Mouse (Mus musculus) fat pad, adult 2 months (tissue): Measurements from ENCODE around the gene Cacfd1.
A peak's percentile ranks its signal among the peaks of the same experiment; 100 is the strongest.

Experiments used
- DNase-seq: peaks from one replicate; pipeline ENCODE4 v3.0.0-alpha.2; 2011; ENCODE audit warnings: low read depth, low spot score; ENCODE audit errors: extremely low read depth

The Cacfd1 gene

DNA sequence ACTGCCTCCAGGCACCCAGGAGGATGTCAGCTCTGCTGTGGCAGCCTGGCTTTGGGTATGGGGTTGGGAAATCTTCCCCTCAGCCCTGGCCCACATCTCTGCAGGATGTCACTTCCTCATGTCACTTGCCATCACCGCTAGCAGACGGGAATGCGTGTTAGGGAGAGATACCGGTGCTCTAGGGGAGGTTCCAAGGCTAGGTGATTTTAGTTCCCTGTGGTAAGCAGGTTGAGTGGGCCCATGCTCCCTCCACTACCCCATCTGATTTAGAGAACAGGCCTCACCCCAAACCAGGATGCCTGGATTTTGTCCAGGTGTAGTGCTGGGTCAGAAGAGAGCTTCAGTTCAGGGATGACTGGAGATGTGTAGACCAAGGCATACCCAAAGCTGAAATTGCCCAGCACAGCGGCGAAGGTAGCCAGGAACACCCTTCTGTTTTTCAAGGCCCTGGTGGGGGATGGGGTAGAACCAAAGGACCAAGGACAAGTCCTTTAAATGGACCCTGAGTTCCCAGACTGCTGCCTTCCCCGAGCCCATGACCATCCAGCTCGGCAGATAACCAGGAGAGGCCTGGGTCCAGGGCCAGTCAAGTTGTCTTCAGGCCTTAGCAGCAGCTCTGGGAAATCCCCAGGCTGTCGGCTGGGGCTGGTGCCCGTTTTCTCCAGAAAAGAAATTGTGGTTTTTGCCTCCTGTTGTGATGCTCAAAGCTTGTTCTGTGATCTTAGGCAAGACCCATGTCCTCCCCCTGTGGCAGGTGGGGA lies 17.3 kb downstream of the Cacfd1 start:
- DNase-seq, result no peak

DNA sequence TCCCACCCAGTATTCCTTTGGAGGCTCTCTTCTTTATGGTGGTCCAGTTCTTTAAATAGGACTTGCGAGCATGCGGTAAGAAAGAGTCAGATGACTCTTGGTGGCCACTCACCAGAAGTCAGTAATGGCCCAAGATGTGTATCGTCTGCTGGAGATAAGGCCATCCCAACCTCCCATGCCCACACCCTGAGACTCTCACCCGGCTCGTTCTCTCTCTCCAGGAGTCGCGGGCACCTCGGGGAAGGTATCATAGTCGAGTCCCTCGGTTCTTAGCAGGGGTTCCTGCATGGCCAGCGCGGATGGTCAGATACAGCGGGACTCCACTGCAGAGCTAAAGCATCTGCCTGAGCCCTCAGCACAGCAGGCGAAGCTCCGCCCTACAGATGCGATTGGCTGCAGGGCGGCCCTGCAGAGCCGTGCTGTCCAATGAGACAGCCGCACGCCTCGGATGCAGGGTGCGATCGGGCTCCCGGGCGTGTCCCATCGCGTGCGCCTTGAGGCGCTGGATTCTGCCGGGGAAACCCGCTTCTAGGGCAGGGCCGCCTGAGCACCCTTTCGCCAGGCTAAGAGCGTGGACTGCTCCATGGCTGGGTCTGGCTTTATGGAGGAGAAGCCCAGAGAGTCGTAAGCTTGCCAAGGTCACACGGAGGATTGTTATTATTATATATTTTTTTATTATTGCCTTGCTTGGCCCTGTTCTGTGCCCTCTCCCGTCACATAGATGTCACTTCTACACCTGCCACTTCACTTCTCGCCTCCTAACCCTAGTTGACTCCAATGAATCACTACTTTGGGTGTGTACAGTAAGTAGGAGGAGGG lies 18.1 kb downstream of the Cacfd1 start, which contains the start of gene Slc2a6:
Gene Slc2a6 (minus strand): TSS at position 381 of the 819 bp plus-strand sequence.
- DNase-seq, result no peak

DNA sequence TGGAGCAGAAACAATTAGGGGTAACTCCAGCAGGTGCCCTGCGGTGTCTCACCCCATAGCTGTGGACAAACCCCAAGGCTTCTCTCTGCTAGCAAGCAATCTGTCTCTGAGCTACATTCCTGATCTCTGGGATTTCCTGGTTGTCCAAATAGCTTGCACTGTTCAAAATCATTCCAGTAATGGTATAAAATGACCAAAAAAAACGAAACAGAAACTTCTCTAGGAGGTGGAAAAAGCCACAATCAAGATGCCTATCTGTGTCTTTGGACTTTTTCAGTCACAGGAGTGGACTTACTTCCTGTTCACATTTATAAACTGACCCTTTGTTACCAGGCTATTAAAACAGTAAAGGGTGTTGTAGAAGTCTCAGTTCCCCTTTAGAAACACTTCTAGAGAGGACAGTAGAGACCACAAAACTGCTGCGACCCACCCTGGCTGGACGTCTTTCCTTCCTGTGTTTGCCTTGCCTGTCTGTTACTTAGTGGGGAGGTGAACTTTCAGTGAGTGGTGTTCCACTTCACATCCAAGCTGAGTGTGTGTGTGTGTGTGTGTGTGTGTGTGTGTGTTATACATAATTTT lies 18.8 kb downstream of the Cacfd1 start:
- DNase-seq, result no peak

DNA sequence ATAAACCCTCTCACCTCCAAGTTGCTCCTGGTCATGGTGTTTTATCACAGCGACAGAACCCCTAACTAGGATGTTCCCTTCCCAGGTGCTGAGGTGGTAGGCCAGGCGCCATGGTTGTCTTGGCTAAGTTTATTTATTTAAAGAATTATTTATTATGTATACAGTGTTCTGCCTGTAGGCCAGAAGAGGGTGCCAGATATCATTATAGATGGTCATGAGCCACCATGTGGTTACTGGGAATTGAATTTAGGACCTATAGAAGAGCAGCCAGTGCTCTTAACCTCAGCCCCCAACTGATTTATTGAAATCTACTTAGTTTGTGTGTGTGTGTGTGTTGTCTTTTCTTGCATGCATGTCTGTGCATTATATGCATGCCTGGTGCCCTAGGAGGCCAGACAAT lies 22.6 kb downstream of the Cacfd1 start:
- DNase-seq, result no peak

DNA sequence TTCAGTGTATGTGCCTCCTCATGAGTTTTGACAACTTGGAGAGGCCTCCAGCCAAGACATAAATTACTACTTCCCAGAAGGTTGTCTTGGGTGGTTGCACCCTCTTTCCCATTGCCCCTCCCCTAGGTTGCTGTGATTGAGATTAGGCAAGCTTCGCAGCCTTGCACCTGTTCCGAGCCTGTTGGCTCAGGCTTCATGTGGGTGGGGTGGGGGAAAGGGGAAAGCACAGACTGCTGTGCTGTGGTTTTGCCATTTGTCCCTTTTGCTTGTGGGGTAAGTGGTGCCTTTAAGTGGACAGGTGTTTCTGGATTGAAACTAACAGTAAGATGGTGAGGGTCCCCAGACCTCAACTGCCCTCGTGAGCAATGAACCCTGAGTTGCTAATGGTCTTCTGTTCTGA lies 26.3 kb downstream of the Cacfd1 start:
- DNase-seq, result no peak

DNA sequence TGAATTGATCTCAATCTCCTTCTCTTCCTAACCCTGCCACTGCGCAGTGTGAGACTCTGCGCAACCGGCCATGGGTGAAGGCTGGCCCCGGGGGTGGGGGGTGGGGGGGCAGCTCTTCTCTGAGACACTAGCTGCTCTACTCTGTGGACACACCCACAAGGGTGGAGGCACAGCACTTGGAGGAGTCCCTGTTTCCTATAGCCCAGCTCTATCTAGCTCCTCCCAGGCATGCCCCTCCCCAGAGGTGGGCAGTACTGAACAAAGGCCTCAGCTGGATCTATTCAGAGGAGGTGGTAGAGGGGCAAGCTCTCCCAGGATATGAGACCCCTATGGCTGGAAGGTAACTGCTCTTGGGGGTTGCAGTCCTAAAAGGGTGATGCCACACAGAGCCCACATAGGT lies 27.3 kb downstream of the Cacfd1 start:
- no peak for DNase-seq

DNA sequence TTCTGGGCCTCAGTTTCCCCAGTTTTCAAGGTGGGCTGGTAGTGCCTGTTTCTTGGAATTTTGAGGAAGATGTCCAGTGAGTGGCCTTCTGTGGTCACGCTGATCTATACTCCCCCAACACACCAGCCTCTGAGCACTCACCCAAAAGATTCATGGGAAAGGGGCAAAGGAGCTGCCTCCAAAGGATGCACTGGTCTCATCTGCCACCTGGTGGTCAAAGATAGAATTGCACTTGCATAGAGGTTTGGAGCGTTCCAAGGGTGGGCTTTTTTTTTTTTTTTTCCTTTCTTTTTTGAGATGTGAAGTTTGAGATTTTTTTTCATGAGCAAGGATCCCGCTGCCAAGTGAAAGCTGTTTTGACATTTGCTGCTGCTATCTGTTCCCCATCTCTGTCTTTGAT lies 28.9 kb downstream of the Cacfd1 start:
- no peak for DNase-seq

DNA sequence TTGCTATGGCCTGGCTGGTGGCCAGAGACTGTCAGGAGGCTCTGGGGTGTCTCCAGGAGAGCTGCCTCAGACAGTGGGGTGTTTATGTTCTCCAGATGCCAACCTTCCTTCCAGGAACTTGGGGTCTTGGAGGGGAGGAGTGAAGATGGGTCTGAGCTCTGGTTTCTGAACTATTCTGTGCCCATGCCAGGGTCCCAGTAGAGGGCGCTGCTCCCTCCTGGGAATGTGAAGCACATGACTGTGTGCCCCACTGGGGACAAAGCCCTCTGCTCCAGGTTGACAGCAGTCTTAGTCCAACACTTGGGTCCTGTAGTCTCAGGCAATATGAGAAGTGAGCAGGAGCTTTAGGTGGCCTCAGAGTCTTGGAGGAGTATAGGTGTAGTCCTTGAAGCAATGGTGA lies 29.6 kb downstream of the Cacfd1 start:
- no peak for DNase-seq

DNA sequence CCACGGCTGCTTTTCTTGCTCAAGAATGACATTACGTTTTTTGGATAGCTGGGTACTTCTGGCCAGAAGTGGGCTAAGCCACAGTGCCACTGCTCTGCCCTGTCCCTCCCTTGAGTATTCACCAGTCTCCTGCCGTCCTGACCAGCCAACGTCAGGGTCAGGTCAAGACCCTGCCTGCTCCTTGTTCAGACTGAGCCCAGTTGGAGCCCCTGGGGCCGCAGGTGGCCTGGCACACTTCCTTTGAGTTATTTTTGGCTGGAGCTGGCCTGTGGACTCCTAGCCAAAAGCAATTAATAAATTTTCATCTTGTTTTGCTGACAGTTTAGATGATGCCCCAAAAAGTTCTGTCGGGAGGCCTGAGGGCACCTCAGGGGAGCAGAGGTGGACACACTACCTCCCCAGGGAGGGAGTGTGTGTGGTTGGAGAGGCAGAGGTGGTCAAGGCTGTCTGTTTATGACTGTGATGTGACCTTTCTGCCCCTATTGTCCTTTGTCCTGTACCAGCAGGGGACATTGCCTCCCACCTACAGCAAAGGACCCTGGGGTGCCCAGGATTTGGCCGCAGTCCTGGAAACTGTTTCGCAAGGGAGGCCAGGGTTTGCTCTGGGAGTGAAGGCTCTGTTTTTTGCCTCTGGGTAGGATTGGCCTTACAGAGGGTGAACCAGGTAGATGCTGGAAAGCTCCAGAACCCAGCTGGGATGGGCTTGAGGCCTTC lies 32.6 kb downstream of the Cacfd1 start:
- DNase-seq, result peak; percentile 92

DNA sequence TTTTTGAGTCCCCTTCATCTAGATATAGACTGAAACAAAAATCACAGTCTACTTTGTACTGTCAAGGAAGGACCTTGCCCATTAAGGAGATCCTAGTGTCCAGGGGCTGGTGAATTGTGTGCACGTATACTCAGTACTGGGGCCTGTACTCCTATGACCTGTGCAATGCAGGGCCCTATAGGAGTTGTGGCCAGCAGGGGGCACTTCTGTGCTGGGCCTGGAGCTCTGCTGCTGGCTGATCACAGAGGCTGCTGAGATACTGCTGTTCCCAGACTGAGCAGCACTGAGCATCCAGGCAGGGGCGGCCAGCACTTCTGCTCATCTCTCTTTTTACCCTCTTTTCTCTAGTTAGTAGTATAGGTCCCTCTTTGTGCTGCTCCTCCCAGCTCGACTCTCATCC lies 33.7 kb downstream of the Cacfd1 start:
- DNase-seq, result no peak

DNA sequence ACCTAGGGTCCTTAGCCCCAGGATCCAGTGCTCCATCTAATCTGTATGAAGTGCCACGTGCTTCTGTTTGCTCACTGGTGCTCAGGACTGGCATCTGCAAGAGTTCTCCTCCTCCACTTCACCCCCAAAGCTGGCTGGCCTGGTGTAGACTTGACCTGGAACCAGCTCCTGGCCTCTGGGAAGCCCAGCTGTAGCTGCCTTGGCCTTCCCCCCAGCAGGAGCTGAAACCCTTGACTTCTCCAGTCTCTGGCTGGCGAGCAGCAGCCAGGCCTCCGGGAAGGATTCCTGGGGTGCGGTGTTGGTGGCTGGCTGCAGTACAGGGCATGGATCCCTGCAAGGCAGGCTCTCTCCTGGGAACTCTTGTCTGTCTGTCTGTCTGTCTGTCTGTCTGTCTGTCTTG lies 34.4 kb downstream of the Cacfd1 start:
- DNase-seq, result no peak

DNA sequence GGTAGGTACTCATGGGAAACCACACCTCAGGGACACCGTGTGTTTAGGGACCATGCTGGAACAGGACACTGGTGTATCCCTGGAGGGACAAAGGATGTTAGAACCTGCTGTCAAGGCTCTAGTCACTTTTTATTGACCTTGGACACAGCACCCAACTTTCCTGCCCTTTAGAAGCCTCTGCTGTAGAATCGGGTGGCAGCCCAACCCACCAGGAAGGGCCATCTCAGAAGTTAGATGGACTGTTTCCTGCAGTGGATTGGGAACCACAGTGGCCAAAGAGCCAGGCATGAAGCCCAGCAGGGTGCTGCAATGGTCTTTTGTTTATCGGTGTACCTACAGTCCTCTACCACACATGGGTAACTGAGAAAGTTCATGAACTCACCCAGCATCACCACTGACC lies 34.9 kb downstream of the Cacfd1 start:
- DNase-seq, result no peak

DNA sequence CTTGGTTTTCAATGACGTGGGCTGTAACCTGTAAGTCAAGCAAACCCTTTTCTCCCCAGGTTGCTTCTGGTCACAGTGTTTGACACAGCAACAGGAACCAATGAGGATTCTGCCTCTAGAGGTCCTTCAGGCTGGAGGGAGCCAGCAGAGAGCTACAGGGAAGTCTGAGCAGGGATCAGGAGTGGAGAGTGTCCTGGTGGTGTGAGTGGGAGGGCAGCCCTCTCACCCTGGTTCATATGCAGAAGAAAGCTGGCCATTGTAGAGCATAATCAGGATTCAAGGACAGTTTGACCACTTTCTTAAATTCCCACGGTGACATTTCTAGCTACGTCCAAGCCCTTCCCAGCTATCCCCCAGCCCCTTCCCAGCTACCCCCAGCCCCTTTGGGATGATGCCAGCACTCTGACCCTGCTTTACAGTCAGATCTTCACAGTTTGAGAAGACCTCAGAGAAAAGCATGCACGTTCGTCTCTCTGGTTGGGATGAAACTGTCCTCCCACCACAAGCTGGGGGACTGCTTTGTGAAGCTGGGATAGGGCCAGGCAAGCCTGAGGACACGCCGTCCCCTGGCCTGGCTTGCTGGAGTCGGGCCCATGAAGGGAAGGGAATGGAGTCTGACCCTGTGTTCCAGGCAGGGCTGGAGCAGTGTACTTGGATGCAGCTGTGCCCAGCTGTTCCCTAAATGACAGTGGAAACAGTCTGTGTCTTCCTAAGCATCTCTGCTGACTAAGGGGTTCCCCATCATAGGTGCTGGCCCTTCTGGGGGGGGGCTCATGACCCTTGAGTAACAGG lies 36.4 kb downstream of the Cacfd1 start:
- DNase-seq, result no peak

DNA sequence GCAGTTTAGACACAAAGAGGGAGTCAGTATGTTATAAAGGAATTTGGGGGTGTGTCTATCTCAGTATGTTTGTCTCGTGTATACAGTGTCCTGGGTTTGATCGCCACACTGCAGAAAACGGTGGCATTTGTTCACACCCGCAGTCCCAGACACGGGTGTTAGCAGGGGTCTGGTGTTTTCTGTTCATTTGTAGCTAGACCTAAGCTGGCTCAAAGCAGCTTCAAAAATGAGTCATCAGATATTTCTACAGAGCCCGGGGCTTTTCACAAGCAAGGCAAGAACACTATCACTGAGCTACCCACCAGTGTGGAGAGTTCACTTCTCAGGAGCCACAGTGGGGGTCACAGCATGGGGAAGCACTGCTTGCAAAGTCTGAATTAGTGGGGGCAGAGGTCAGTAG lies 39.7 kb downstream of the Cacfd1 start:
- DNase-seq, result no peak

DNA sequence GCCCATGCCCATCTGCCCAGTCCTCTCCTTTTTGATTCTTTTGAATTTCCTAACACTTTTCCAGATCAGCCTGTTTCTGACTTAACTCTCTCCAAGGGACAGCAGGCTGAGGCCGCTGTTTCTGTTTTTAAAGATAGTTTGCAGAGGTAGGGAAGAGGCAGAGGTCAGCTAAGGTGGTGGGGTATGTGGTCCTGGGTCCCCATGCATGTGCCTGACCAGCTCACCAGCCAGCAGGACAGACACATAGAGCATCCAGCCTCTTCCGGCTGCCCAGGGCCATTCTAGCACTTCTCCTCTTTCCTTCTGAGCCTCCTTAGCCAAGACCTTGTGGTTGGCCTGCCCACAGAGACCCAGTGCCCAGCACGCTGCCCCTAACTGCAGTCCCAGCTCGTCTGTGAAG lies 48.5 kb downstream of the Cacfd1 start:
- no peak for DNase-seq

DNA sequence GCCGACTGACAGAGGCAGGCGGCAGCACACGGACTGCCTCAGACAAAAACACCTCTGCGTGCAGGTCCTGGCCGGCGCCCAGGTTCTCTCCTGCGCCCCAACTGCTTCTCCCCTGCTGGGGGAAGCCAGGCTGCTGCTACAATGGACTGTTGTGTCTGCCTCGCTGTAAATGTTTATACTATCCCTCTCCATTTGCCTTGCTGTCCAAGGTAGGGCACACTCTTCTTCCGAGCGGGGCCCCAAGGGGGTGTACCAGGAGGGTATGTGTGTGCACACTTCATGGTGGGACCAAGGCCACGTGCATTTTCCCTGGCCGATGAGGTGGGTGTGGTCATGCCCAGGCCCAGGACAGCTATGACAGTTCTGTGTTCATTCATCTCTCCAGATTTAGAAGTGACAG lies 49.0 kb downstream of the Cacfd1 start:
- no peak for DNase-seq

DNA sequence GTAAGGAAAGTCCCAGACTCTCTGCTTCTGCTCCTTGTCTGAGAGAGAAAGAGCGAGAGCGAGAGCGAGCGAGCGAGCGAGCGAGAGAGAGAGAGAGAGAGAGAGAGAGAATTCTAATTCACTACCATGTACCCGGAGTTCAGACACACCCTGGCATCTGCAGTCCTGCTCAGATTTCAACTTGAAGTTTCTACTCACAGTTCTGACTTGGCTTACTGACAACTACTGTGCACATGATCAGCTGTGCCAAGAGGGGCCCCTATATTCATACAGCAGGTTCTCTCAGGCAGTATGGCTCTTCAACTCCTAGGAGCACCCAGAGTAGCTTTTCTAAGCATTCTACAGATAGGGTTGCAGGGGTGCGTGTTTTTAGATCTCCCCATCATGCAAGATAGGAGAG lies 49.5 kb downstream of the Cacfd1 start:
- DNase-seq, result no peak

DNA sequence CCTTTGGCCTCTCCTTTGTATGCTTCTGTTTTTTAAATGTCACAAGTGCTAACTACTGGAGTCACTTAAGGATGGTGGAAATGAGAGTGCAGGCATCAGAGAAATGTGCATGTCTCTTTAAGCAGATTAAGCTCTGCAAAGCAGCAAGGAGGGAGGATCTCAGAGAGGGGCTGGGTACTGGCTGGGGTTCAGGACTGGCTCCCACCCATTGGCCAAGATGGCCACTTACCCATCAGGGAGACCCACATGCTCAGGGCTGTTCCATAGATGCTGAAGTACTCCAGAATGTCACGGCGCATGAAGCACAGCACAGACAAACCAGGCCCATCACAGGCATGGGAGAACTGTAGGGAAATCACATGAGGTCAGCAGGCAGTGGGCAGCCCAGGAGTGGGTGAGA lies 57.4 kb downstream of the Cacfd1 start:
- DNase-seq, result no peak

DNA sequence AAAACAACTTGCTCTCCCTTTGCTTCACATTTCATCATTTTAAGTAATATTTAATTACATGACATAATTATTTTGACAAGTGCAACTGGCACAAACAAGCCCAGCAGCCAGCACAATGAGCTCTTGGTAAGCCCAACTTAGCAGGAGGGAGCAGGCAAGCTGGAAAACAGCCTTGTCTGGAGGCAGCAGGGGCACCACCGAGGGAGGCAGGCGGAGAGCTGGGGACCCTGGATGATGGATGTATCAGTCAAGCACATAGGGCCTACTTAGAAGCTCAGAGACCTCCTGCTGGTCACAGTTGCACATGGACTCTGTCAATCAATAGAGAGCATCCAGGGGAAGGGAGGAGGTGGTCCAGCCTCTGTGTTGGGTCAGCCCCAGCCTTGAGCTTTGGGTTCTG lies 58.3 kb downstream of the Cacfd1 start:
- DNase-seq, result no peak

DNA sequence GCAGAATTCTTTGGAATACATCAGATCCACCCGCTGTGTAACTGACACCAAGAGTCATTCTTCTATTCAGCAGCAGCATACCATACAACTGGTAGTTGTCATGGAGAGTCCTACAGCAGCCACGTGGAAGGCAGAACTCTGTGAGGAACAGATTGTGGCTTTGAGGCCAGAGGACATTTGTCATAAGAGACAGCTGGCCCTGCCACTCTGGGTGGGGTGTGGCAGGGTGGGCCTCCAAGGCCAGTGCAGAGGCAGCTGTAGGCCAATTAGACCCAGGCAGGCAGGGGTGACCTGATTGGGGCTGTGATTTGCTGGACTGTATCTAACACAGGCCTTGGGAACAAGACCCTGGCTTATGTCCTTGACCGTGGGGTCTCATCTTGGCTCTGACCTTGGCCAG lies 59.9 kb downstream of the Cacfd1 start:
- no peak for DNase-seq
